Mouse (Mus musculus): ENCODE results near the gene Sec16b.

Gene Sec16b

GRCm38 (mm10) chr1:157513559-157513958 is 7.0 kb downstream of the Sec16b start:
- no peak for DNase-seq (ENCODE audit: low spot score)

- DNase-seq (ENCODE audit: low spot score): no peak
These were observed 7.8 kb downstream of the Sec16b start for GRCm38 (mm10) chr1:157514298-157514697.

- no peak for DNase-seq (ENCODE audit: low spot score)
These were observed 10.6 kb downstream of the Sec16b start for GRCm38 (mm10) chr1:157516838-157517808.

GRCm38 (mm10) chr1:157518111-157518523 is 11.6 kb downstream of the Sec16b start:
- DNase-seq (ENCODE audit: low spot score): peak; percentile 43

GRCm38 (mm10) chr1:157519396-157519795 is 12.9 kb downstream of the Sec16b start:
- no peak for DNase-seq (ENCODE audit: low spot score)

GRCm38 (mm10) chr1:157522322-157522721 is 15.8 kb downstream of the Sec16b start:
- no peak for DNase-seq (ENCODE audit: low spot score)

- no peak for DNase-seq (ENCODE audit: low spot score)
These were observed 18.2 kb downstream of the Sec16b start for GRCm38 (mm10) chr1:157524775-157525174.

- no peak for DNase-seq (ENCODE audit: low spot score)
These were observed 19.3 kb downstream of the Sec16b start for GRCm38 (mm10) chr1:157525692-157526354.

GRCm38 (mm10) chr1:157526625-157527024 is 20.1 kb downstream of the Sec16b start:
- no peak for DNase-seq (ENCODE audit: low spot score)

GRCm38 (mm10) chr1:157532826-157533460 is 26.4 kb downstream of the Sec16b start:
- no peak for DNase-seq (ENCODE audit: low spot score)

GRCm38 (mm10) chr1:157535571-157535970 is 29.0 kb downstream of the Sec16b start:
- no peak for DNase-seq (ENCODE audit: low spot score)

- DNase-seq (ENCODE audit: low spot score): peak; percentile 61
These were observed 29.9 kb downstream of the Sec16b start for GRCm38 (mm10) chr1:157536471-157536870.

GRCm38 (mm10) chr1:157537636-157538035 is 31.1 kb downstream of the Sec16b start:
- DNase-seq (ENCODE audit: low spot score): no peak

- no peak for DNase-seq (ENCODE audit: low spot score)
These were observed 38.5 kb downstream of the Sec16b start for GRCm38 (mm10) chr1:157545056-157545455.

- DNase-seq (ENCODE audit: low spot score): no peak
These were observed 41.1 kb downstream of the Sec16b start for GRCm38 (mm10) chr1:157547658-157548057.

- DNase-seq (ENCODE audit: low spot score): no peak
These were observed 43.2 kb downstream of the Sec16b start for GRCm38 (mm10) chr1:157549721-157550120.

GRCm38 (mm10) chr1:157552749-157553451 is 46.4 kb downstream of the Sec16b start:
- DNase-seq (ENCODE audit: low spot score): peak; percentile 61

- no peak for DNase-seq (ENCODE audit: low spot score)
These were observed 47.6 kb downstream of the Sec16b start for GRCm38 (mm10) chr1:157554163-157554562.

- no peak for DNase-seq (ENCODE audit: low spot score)
These were observed 48.4 kb downstream of the Sec16b start for GRCm38 (mm10) chr1:157554686-157555530.

GRCm38 (mm10) chr1:157555738-157556137 is 49.2 kb downstream of the Sec16b start:
- no peak for DNase-seq (ENCODE audit: low spot score)

GRCm38 (mm10) chr1:157556439-157556838 is 49.9 kb downstream of the Sec16b start:
- no peak for DNase-seq (ENCODE audit: low spot score)
